Mouse (Mus musculus) intestine, embryonic 14.5 days (tissue): Measurements from ENCODE around the gene Alpl. TPM values are rescaled to one million over a fixed set of nuclear protein-coding genes. Genes with fewer than 3 reads are reported as not detected.
A peak's percentile ranks its signal among the peaks of the same experiment; 100 is the strongest.

Experiments used
- ATAC-seq: fragments of 200-750 bp; cut with Nextera tagmentation; replicated peaks from 2 replicates; pipeline ENCODE4 v1.8.0; 2017; ENCODE audit warnings: low read depth, moderate number of reproducible peaks, moderate TSS enrichment, moderate library complexity; ENCODE audit not compliant: low FRiP score, low TSS enrichment
- DNase-seq: peaks from one replicate; pipeline ENCODE4 v3.0.0-alpha.2; 2018; ENCODE audit warnings: low spot score
- H3K27ac ChIP-seq: fragments of 300-500 bp; sonication (generic); 2 replicates; pipeline ENCODE4 v1.5.1; 2014; ENCODE audit warnings: low read depth, mild to moderate bottlenecking, control low read depth
- H3K27me3 ChIP-seq: fragments of 300-500 bp; sonication (generic); replicated peaks from 2 replicates; pipeline ENCODE4 v1.6.1; 2014; ENCODE audit warnings: low read length, control low read depth; ENCODE audit not compliant: control insufficient read depth, insufficient read depth
- H3K36me3 ChIP-seq: fragments of 300-500 bp; sonication (generic); 2 replicates; pipeline ENCODE4 v1.6.1; 2014; ENCODE audit warnings: low read length, control low read depth; ENCODE audit not compliant: control insufficient read depth, insufficient read depth
- H3K4me1 ChIP-seq: fragments of 300-500 bp; sonication (generic); replicated peaks from 2 replicates; pipeline ENCODE4 v1.6.1; 2014; ENCODE audit warnings: low read length, control low read depth, mixed read lengths; ENCODE audit not compliant: control insufficient read depth, insufficient read depth
- H3K4me2 ChIP-seq: fragments of 300-500 bp; sonication (generic); 2 replicates; pipeline ENCODE4 v1.6.1; 2014; ENCODE audit warnings: low read length
- H3K4me3 ChIP-seq: fragments of 300-500 bp; sonication (generic); 2 replicates; pipeline ENCODE4 v1.5.1; 2014; ENCODE audit warnings: low read depth, low read length, control low read depth, mixed read lengths
- H3K9ac ChIP-seq: fragments of 300-500 bp; sonication (generic); 2 replicates; pipeline ENCODE4 v1.6.1; 2014; ENCODE audit warnings: mild to moderate bottlenecking, low read length
- H3K9me3 ChIP-seq: fragments of 300-500 bp; sonication (generic); 2 replicates; pipeline ENCODE4 v1.6.1; 2016; ENCODE audit warnings: low read length, control low read depth; ENCODE audit not compliant: control insufficient read depth
- WGBS: fragments of 180-500 bp; shearing (Covaris S2); extraction: QIAGEN DNeasy Blood & Tissue Kit; methylation state at CpG from one replicate; pipeline ENCODE4 v1.1.7; 2014; 5-methylcytosine and 5-hydroxymethylcytosine counted together
- polyA plus RNA-seq: library from polyadenylated mRNA; unstranded; fragments of >200 nt; fragmentation: Nextera tagmentation; extraction: Ambion mirVana; gene quantifications from 2 replicates; pipeline ENCODE4 v1.2.1, GENCODE M21; 2014

Alpl gene
- polyA plus RNA-seq, 1 experiment from 2014 or later, result 7.0 TPM

- Histone ChIP-seq H3K4me3 (peak overlapping the region; percentile 55), H3K4me1 (peaks cover 12% of the 10 kb centered on the region), H3K9ac (peak overlapping the region; percentile 66), H3K27me3 (no peaks in the 10 kb centered on the region), H3K27ac (peak overlapping the region; percentile 48; the same call in 1 of the 2 replicates), H3K36me3 (no peaks in the 10 kb centered on the region), H3K4me2 (peak overlapping the region; percentile 84), H3K9me3 (no peaks in the 10 kb centered on the region)
- DNase-seq, result peak; percentile 95
- WGBS, result 4% methylated on average over 43 of the region's 52 CpGs
- ATAC-seq, result peak; percentile 87
Measured at GRCm38 (mm10) chr4:137707216-137707990, 88.8 kb downstream of the Alpl start.

- Histone ChIP-seq H3K9ac (no peak overlapping the region), H3K27ac (peak overlapping the region; percentile 48; the same call in 1 of the 2 replicates), H3K36me3 (no peaks in the 10 kb centered on the region), H3K4me1 (peaks cover 12% of the 10 kb centered on the region), H3K4me2 (peak overlapping the region; percentile 84), H3K9me3 (no peaks in the 10 kb centered on the region), H3K4me3 (no peak overlapping the region), H3K27me3 (no peaks in the 10 kb centered on the region)
- 61% methylated on average over 7 of the region's 7 CpGs for WGBS
- DNase-seq (no peak), ATAC-seq (peak; percentile 21)
Measured at GRCm38 (mm10) chr4:137706510-137706909, 89.7 kb downstream of the Alpl start.

GRCm38 (mm10) chr4:137705379-137705778 is 90.8 kb downstream of the Alpl start:
- Histone ChIP-seq H3K9ac (no peak overlapping the region), H3K4me3 (no peak overlapping the region)
- ATAC-seq, result no peak

GRCm38 (mm10) chr4:137704561-137704960 is 91.6 kb downstream of the Alpl start:
- Histone ChIP-seq H3K4me1 (peaks cover 12% of the 10 kb centered on the region), H3K36me3 (no peaks in the 10 kb centered on the region), H3K4me2 (no peak overlapping the region), H3K9ac (no peak overlapping the region), H3K4me3 (no peak overlapping the region), H3K9me3 (no peaks in the 10 kb centered on the region), H3K27ac (no peak overlapping the region), H3K27me3 (no peaks in the 10 kb centered on the region)
- 67% methylated on average over 2 of the region's 2 CpGs for WGBS
- DNase-seq (no peak), ATAC-seq (no peak)

More at GRCm38 (mm10) chr4:137705379-137705778, 90.8 kb downstream of the Alpl start:
- no peak for DNase-seq
- Histone ChIP-seq H3K4me2 (no peak overlapping the region), H3K4me1 (peaks cover 12% of the 10 kb centered on the region), H3K36me3 (no peaks in the 10 kb centered on the region), H3K27me3 (no peaks in the 10 kb centered on the region), H3K9me3 (no peaks in the 10 kb centered on the region), H3K27ac (no peak overlapping the region)
- WGBS, result 75% methylated on average over 5 of the region's 5 CpGs

DNA sequence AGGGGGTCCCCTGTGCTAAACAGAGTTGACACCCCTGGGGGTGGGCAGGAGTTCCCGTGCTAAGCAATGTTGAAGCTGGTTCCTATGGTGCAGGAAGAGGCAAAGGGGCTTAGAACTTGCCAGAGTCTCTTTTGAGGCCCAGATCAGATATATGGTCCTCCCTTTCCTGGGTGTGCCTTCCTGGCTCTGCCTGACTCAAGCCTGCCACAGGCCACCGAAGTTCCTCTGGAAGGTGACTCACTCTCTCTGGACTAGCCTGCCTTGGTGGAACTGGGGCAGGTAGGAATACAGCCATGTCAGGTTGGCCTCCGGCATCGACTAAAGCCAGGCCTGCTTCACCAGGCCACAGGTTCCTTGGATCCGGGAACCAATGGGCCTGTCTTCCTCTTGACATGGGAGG is 93.1 kb downstream of the Alpl start:
- H3K4me3 ChIP-seq, result no peak overlapping the region
- no peaks in the 10 kb centered on the region for H3K9me3 ChIP-seq
- no peaks in the 10 kb centered on the region for H3K36me3 ChIP-seq
- 77% methylated on average over 5 of the region's 5 CpGs for WGBS
- no peak overlapping the region for H3K27ac ChIP-seq
- no peak for ATAC-seq
- H3K9ac ChIP-seq, result no peak overlapping the region
- H3K4me1 ChIP-seq, result peaks cover 14% of the 10 kb centered on the region
- H3K27me3 ChIP-seq, result no peaks in the 10 kb centered on the region
- H3K4me2 ChIP-seq, result no peak overlapping the region
- no peak for DNase-seq

DNA sequence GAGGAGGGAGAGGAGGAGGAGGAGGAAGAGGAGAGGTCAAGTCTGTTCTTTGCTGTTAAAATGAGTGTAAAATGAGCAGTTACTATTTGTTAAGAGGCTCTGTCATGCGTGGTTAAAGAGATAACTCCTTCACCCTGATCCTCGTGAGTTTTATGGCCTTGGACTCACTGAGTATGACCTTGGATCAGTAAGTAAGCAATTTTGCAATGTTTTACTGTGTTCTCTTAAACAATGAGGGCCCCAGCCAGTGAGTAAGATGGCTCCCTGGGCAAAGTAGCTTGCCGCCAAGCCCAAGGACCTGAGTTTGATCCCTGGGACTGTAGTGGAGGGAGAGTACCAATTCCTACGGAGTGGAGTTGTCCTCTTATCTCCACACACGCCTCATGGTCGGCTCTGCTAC is 95.2 kb downstream of the Alpl start:
- Histone ChIP-seq H3K9ac (no peak overlapping the region), H3K4me1 (peaks cover 21% of the 10 kb centered on the region), H3K27ac (no peak overlapping the region), H3K36me3 (no peaks in the 10 kb centered on the region), H3K9me3 (no peaks in the 10 kb centered on the region), H3K4me2 (no peak overlapping the region), H3K4me3 (no peak overlapping the region), H3K27me3 (no peaks in the 10 kb centered on the region)
- WGBS, result 51% methylated on average over 6 of the region's 6 CpGs
- DNase-seq, result no peak
- no peak for ATAC-seq

- Histone ChIP-seq H3K27me3 (no peaks in the 10 kb centered on the region), H3K9me3 (no peaks in the 10 kb centered on the region), H3K9ac (no peak overlapping the region), H3K36me3 (no peaks in the 10 kb centered on the region), H3K4me1 (peaks cover 25% of the 10 kb centered on the region), H3K4me3 (no peak overlapping the region), H3K27ac (no peak overlapping the region), H3K4me2 (no peak overlapping the region)
- no peak for ATAC-seq
- WGBS, result 54% methylated on average over 21 of the region's 21 CpGs
- no peak for DNase-seq
Measured at GRCm38 (mm10) chr4:137699264-137700211, 96.6 kb downstream of the Alpl start.

GRCm38 (mm10) chr4:137698076-137698985 is 97.9 kb downstream of the Alpl start:
- no peak; the same call in 1 of the 2 replicates for ATAC-seq
- H3K36me3 ChIP-seq, result no peaks in the 10 kb centered on the region
- no peak overlapping the region; the same call in 1 of the 2 replicates for H3K27ac ChIP-seq
- no peak overlapping the region for H3K9ac ChIP-seq
- no peaks in the 10 kb centered on the region for H3K27me3 ChIP-seq
- H3K9me3 ChIP-seq, result no peaks in the 10 kb centered on the region
- DNase-seq, result no peak
- WGBS, result 74% methylated on average over 7 of the region's 7 CpGs
- peaks cover 25% of the 10 kb centered on the region for H3K4me1 ChIP-seq
- H3K4me2 ChIP-seq, result no peak overlapping the region
- H3K4me3 ChIP-seq, result no peak overlapping the region
